Mouse (Mus musculus) lung, postnatal 0 days (tissue): ENCODE results near the gene Mfap2.

ENCODE experiments used
- CTCF ChIP-seq: IDR thresholded peaks from 2 replicates; pipeline ENCODE4 v1.5.1; 2016; ENCODE audit warnings: antibody characterized with exemption, mild to moderate bottlenecking
- EP300 ChIP-seq: IDR thresholded peaks from 2 replicates; pipeline ENCODE4 v1.6.1; 2016; ENCODE audit warnings: antibody characterized with exemption, mild to moderate bottlenecking, control low read depth

- TF ChIP-seq CTCF = peak; percentile 49
- TF ChIP-seq EP300 = no peak
Observed at GRCm38 (mm10) chr4:141033606-141034549, 23.7 kb downstream of the Mfap2 start.
